Mouse (Mus musculus) heart, adult 8-10 months (tissue): Measurements from ENCODE around the gene Slc16a1. TPM values are rescaled to one million over a fixed set of nuclear protein-coding genes. Genes with fewer than 3 reads are reported as not detected.
"Not testable (repeated sequence)": the region's sequence is repeated elsewhere in the genome, so short reads cannot be mapped to it uniquely, and the experiment has no call there.

Source experiments
- DNase-seq: peaks from one replicate; pipeline ENCODE4 v3.0.0; 2022; ENCODE audit warnings: low spot score
- total RNA-seq, 4 experiments: library from RNA; stranded (reverse); gene quantifications; 2 replicates each; pipeline ENCODE4 v1.2.4; 2022

The Slc16a1 gene
- total RNA-seq, 4 experiments from 2014 or later = 150 to 176 (median 163) TPM

GRCm38 (mm10) chr3:104638932-104639748 is 672 bp downstream of the Slc16a1 start:
- DNase-seq = peak; percentile 35

GRCm38 (mm10) chr3:104639749-104640368 is 1.4 kb downstream of the Slc16a1 start:
- no peak for DNase-seq

- no peak for DNase-seq
These were observed 2.4 kb downstream of the Slc16a1 start for GRCm38 (mm10) chr3:104640855-104641254.

- no peak for DNase-seq
These were observed 2.8 kb downstream of the Slc16a1 start for GRCm38 (mm10) chr3:104641313-104641712.

- DNase-seq = no peak
These were observed 4.6 kb downstream of the Slc16a1 start for GRCm38 (mm10) chr3:104643113-104643512.

- DNase-seq = peak; percentile 68
These were observed 5.4 kb downstream of the Slc16a1 start for GRCm38 (mm10) chr3:104643810-104644270.

- no peak for DNase-seq
These were observed 5.9 kb downstream of the Slc16a1 start for GRCm38 (mm10) chr3:104644371-104644770.

- no peak for DNase-seq
These were observed 15.8 kb downstream of the Slc16a1 start for GRCm38 (mm10) chr3:104654219-104654618.

- DNase-seq = no peak
These were observed 16.5 kb downstream of the Slc16a1 start for GRCm38 (mm10) chr3:104654921-104655320.

- no peak for DNase-seq
These were observed 20.2 kb downstream of the Slc16a1 start for GRCm38 (mm10) chr3:104658706-104659105.

GRCm38 (mm10) chr3:104659758-104660157 is 21.3 kb downstream of the Slc16a1 start:
- no peak for DNase-seq

GRCm38 (mm10) chr3:104660522-104660921 is 22.1 kb downstream of the Slc16a1 start:
- DNase-seq = no peak

- DNase-seq = peak; percentile 61
These were observed 23.5 kb downstream of the Slc16a1 start for GRCm38 (mm10) chr3:104662007-104662406.

- DNase-seq = no peak
These were observed 24.5 kb downstream of the Slc16a1 start for GRCm38 (mm10) chr3:104662926-104663325.

- DNase-seq = no peak
These were observed 28.5 kb downstream of the Slc16a1 start for GRCm38 (mm10) chr3:104666950-104667349.

GRCm38 (mm10) chr3:104667451-104667850 is 29.0 kb downstream of the Slc16a1 start:
- peak; percentile 68 for DNase-seq

GRCm38 (mm10) chr3:104668989-104669388 is 30.5 kb downstream of the Slc16a1 start:
- no peak for DNase-seq

GRCm38 (mm10) chr3:104669856-104670182 is 31.4 kb downstream of the Slc16a1 start:
- DNase-seq = no peak

- DNase-seq = not testable (repeated sequence)
These were observed 31.9 kb downstream of the Slc16a1 start for GRCm38 (mm10) chr3:104670183-104671020.

GRCm38 (mm10) chr3:104671543-104671942 is 33.1 kb downstream of the Slc16a1 start:
- no peak for DNase-seq

GRCm38 (mm10) chr3:104672041-104672440 is 33.6 kb downstream of the Slc16a1 start:
- DNase-seq = no peak
